Mouse (Mus musculus): Measurements from ENCODE around the gene Zfp106. TPM values are rescaled to one million over a fixed set of nuclear protein-coding genes. Genes with fewer than 3 reads are reported as not detected.

Zfp106 gene
- polyA plus RNA-seq (2015; fragmentation: Nextera tagmentation; extraction: Ambion mirVana): 15.2 and 15.6 TPM in 2 replicates

- peak within 1 kb of the TSS; percentile 93 for H3K4me3 ChIP-seq (ENCODE audit: low read depth, low read length)
- H3K27ac ChIP-seq (ENCODE audit: low read length): peak within 1 kb of the TSS; percentile 66
- under 1% methylated on average over 44 of the region's 50 CpGs for WGBS (ENCODE audit: insufficient replicate concordance)
- H3K4me2 ChIP-seq (ENCODE audit: low read depth, low read length): peak within 1 kb of the TSS; percentile 85
- H3K36me3 ChIP-seq (ENCODE audit: control insufficient read depth, insufficient read depth): no peaks in the 10 kb centered on the region
- peak; percentile 62 for ATAC-seq (ENCODE audit: low read depth)
- H3K4me1 ChIP-seq (ENCODE audit: control insufficient read depth, low read depth, low read length): peaks cover 21% of the 10 kb centered on the region
- no peaks in the 10 kb centered on the region for H3K9me3 ChIP-seq (replicated peaks; ENCODE audit: control insufficient read depth, low read length)
- no peaks in the 10 kb centered on the region for H3K27me3 ChIP-seq (ENCODE audit: control insufficient read depth, insufficient read depth, low read depth, low read length)
- peak within 1 kb of the TSS; percentile 97 for H3K9ac ChIP-seq (ENCODE audit: low read depth, low read length)
Observed at GRCm38 (mm10) chr2:120563235-120563990, at the start of gene Zfp106. Gene Zfp106 (minus strand): TSS chr2:120563843.

- Histone ChIP-seq H3K9ac (ENCODE audit: low read depth, low read length) (peak within 1 kb of the TSS; percentile 70), H3K9me3 (replicated peaks; ENCODE audit: control insufficient read depth, low read length) (no peaks in the 10 kb centered on the region), H3K36me3 (ENCODE audit: control insufficient read depth, insufficient read depth) (peaks cover 10% of the 10 kb centered on the region), H3K4me1 (ENCODE audit: control insufficient read depth, low read depth, low read length) (peaks cover 16% of the 10 kb centered on the region), H3K4me3 (ENCODE audit: low read depth, low read length) (peak within 1 kb of the TSS; percentile 98), H3K4me2 (ENCODE audit: low read depth, low read length) (peak within 1 kb of the TSS; percentile 81), H3K27ac (ENCODE audit: low read length) (peak within 1 kb of the TSS; percentile 84), H3K27me3 (ENCODE audit: control insufficient read depth, insufficient read depth, low read depth, low read length) (no peaks in the 10 kb centered on the region)
- under 1% methylated on average over 52 of the region's 52 CpGs for WGBS (ENCODE audit: insufficient replicate concordance)
- ATAC-seq (ENCODE audit: low read depth): peak; percentile 96
Observed at GRCm38 (mm10) chr2:120608830-120609723, 45.4 kb upstream of the Zfp106 start, which contains the start of the genes Haus2 and Lrrc57. Gene Haus2 (plus strand): TSS chr2:120609383. Gene Lrrc57 (minus strand): TSS chr2:120609520.

GRCm38 (mm10) chr2:120606021-120606690 lies 42.5 kb upstream of the Zfp106 start:
- no peak for ATAC-seq (ENCODE audit: low read depth)
- Histone ChIP-seq H3K4me2 (ENCODE audit: low read depth, low read length) (no peak overlapping the region), H3K4me3 (ENCODE audit: low read depth, low read length) (no peak overlapping the region), H3K36me3 (ENCODE audit: control insufficient read depth, insufficient read depth) (peaks cover 3% of the 10 kb centered on the region; the same call in 1 of the 2 replicates), H3K27ac (ENCODE audit: low read length) (no peak overlapping the region), H3K9me3 (replicated peaks; ENCODE audit: control insufficient read depth, low read length) (no peaks in the 10 kb centered on the region), H3K27me3 (ENCODE audit: control insufficient read depth, insufficient read depth, low read depth, low read length) (no peaks in the 10 kb centered on the region), H3K4me1 (ENCODE audit: control insufficient read depth, low read depth, low read length) (peaks cover 16% of the 10 kb centered on the region), H3K9ac (ENCODE audit: low read depth, low read length) (no peak overlapping the region)
- 77% methylated on average over 6 of the region's 6 CpGs for WGBS (ENCODE audit: insufficient replicate concordance)

DNA sequence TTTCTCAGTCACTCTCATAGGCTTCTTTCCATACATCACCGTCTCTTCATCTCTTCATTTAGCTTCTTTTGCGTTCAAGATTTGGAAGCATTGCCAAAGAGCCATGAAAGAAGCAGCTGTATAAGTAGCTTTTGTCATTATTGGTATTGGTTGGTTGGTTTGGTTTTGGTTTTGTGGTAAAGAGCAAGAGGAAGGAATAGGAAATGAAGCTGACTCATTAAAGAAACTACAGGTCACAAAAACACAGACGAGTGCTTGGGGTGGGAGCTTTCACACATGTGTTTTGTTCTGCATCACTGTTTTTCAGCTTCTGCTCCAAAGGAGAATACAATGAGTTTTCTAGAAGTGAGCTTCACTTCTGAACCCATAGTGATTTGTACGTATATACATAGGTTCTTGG lies 35.9 kb upstream of the Zfp106 start:
- Histone ChIP-seq H3K4me1 (ENCODE audit: control insufficient read depth, low read depth, low read length) (no peaks in the 10 kb centered on the region), H3K36me3 (ENCODE audit: control insufficient read depth, insufficient read depth) (peaks cover 27% of the 10 kb centered on the region), H3K27ac (ENCODE audit: low read length) (no peak overlapping the region), H3K9me3 (replicated peaks; ENCODE audit: control insufficient read depth, low read length) (no peaks in the 10 kb centered on the region), H3K9ac (ENCODE audit: low read depth, low read length) (no peak overlapping the region), H3K27me3 (ENCODE audit: control insufficient read depth, insufficient read depth, low read depth, low read length) (no peaks in the 10 kb centered on the region), H3K4me3 (ENCODE audit: low read depth, low read length) (no peak overlapping the region), H3K4me2 (ENCODE audit: low read depth, low read length) (no peak overlapping the region)
- ATAC-seq (ENCODE audit: low read depth): no peak
- 72% methylated on average over 4 of the region's 4 CpGs for WGBS (ENCODE audit: insufficient replicate concordance)

DNA sequence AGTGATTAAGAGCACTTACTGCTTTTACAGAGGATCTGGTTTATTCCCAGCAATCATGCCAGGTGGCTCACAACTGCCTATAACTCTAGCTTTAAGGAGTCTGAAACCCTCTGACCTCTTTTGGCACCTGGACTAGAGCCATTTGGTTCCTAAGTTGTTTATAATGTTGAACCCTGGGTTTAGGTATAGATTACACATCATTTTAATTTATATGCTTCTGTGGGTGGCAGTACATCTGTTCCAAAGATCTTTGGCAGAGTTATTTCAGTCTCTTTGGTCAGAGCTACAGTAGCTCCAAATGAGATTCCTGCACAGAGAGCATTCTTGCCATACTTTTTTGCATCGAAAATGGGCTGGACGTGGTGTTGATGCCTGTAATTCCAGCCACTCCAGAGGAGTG lies 34.1 kb upstream of the Zfp106 start:
- 80% methylated on average over 2 of the region's 2 CpGs for WGBS (ENCODE audit: insufficient replicate concordance)
- H3K36me3 ChIP-seq (ENCODE audit: control insufficient read depth, insufficient read depth): peaks cover 30% of the 10 kb centered on the region

GRCm38 (mm10) chr2:120592227-120592626 lies 28.6 kb upstream of the Zfp106 start:
- H3K36me3 ChIP-seq (ENCODE audit: control insufficient read depth, insufficient read depth): peaks cover 19% of the 10 kb centered on the region
- no peak overlapping the region for H3K27ac ChIP-seq (ENCODE audit: low read length)
- WGBS (ENCODE audit: insufficient replicate concordance): 94% methylated on average over 1 of the region's 1 CpGs
- ATAC-seq (ENCODE audit: low read depth): no peak
- H3K27me3 ChIP-seq (ENCODE audit: control insufficient read depth, insufficient read depth, low read depth, low read length): no peaks in the 10 kb centered on the region
- no peak overlapping the region for H3K9ac ChIP-seq (ENCODE audit: low read depth, low read length)
- H3K4me3 ChIP-seq (ENCODE audit: low read depth, low read length): no peak overlapping the region
- no peak overlapping the region for H3K4me2 ChIP-seq (ENCODE audit: low read depth, low read length)
- no peaks in the 10 kb centered on the region for H3K9me3 ChIP-seq (replicated peaks; ENCODE audit: control insufficient read depth, low read length)
- no peaks in the 10 kb centered on the region; the same call in 1 of the 2 replicates for H3K4me1 ChIP-seq (ENCODE audit: control insufficient read depth, low read depth, low read length)

More for the DNA sequence above, 34.1 kb upstream of the Zfp106 start:
- no peak overlapping the region for H3K4me3 ChIP-seq (ENCODE audit: low read depth, low read length)
- no peaks in the 10 kb centered on the region for H3K4me1 ChIP-seq (ENCODE audit: control insufficient read depth, low read depth, low read length)
- no peak overlapping the region for H3K4me2 ChIP-seq (ENCODE audit: low read depth, low read length)
- no peaks in the 10 kb centered on the region for H3K9me3 ChIP-seq (replicated peaks; ENCODE audit: control insufficient read depth, low read length)
- ATAC-seq (ENCODE audit: low read depth): no peak
- no peak overlapping the region for H3K9ac ChIP-seq (ENCODE audit: low read depth, low read length)
- H3K27me3 ChIP-seq (ENCODE audit: control insufficient read depth, insufficient read depth, low read depth, low read length): no peaks in the 10 kb centered on the region
- no peak overlapping the region for H3K27ac ChIP-seq (ENCODE audit: low read length)

DNA sequence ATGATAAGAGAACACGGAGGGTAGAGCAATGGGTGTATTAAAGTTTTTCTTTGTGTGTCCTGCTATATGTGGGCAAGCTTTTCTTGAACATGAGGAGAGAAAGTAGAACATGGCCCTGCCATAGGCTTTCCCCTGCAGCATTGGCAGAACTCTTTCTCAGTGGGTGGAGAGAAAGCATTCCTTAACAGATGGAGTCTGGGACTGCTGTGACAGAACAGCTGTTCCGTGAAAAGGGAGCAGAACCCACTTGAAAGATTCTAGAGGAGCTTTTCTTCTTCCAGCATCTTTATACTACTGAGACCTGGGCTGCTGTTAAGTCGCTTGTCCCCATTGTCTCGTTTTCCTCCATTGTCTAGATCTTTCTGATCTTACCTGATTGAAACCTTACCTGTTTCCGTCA lies 26.1 kb upstream of the Zfp106 start:
- Histone ChIP-seq H3K4me1 (ENCODE audit: control insufficient read depth, low read depth, low read length) (no peaks in the 10 kb centered on the region; the same call in 1 of the 2 replicates), H3K9me3 (replicated peaks; ENCODE audit: control insufficient read depth, low read length) (no peaks in the 10 kb centered on the region), H3K9ac (ENCODE audit: low read depth, low read length) (no peak overlapping the region), H3K36me3 (ENCODE audit: control insufficient read depth, insufficient read depth) (peaks cover 5% of the 10 kb centered on the region), H3K4me3 (ENCODE audit: low read depth, low read length) (no peak overlapping the region), H3K27ac (ENCODE audit: low read length) (no peak overlapping the region), H3K27me3 (ENCODE audit: control insufficient read depth, insufficient read depth, low read depth, low read length) (no peaks in the 10 kb centered on the region), H3K4me2 (ENCODE audit: low read depth, low read length) (no peak overlapping the region)
- ATAC-seq (ENCODE audit: low read depth): no peak
- WGBS (ENCODE audit: insufficient replicate concordance): 75% methylated on average over 5 of the region's 5 CpGs

- H3K9ac ChIP-seq (ENCODE audit: low read depth, low read length): no peak overlapping the region
- peaks cover 17% of the 10 kb centered on the region for H3K4me1 ChIP-seq (ENCODE audit: control insufficient read depth, low read depth, low read length)
- no peaks in the 10 kb centered on the region for H3K9me3 ChIP-seq (replicated peaks; ENCODE audit: control insufficient read depth, low read length)
- no peak overlapping the region for H3K27ac ChIP-seq (ENCODE audit: low read length)
- 0 out of 2 replicates have a peak, but pooled peaks have one; percentile 37 for ATAC-seq (ENCODE audit: low read depth)
- H3K36me3 ChIP-seq (ENCODE audit: control insufficient read depth, insufficient read depth): no peaks in the 10 kb centered on the region
- H3K27me3 ChIP-seq (ENCODE audit: control insufficient read depth, insufficient read depth, low read depth, low read length): no peaks in the 10 kb centered on the region
- WGBS (ENCODE audit: insufficient replicate concordance): 30% methylated on average over 5 of the region's 5 CpGs
- H3K4me3 ChIP-seq (ENCODE audit: low read depth, low read length): no peak overlapping the region
- H3K4me2 ChIP-seq (ENCODE audit: low read depth, low read length): no peak overlapping the region
Observed at GRCm38 (mm10) chr2:120578286-120578685, 14.6 kb upstream of the Zfp106 start.

Data from liver, embryonic 16.5 days (tissue).